Mouse (Mus musculus) embryonic fibroblast, embryonic 13.5 days (primary cell): ENCODE data around the gene Arl6ip5.

Experiments
- CTCF ChIP-seq: IDR thresholded peaks from 2 replicates; pipeline ENCODE4 v1.5.1; 2011; ENCODE audit warnings: mild to moderate bottlenecking, control low read depth, low read length, moderate library complexity, borderline replicate concordance; ENCODE audit not compliant: insufficient read depth
- POLR2A ChIP-seq: IDR thresholded peaks from 2 replicates; pipeline ENCODE4 v1.6.1; 2011; ENCODE audit warnings: low read depth, mild to moderate bottlenecking, control low read depth, low read length, moderate library complexity

DNA sequence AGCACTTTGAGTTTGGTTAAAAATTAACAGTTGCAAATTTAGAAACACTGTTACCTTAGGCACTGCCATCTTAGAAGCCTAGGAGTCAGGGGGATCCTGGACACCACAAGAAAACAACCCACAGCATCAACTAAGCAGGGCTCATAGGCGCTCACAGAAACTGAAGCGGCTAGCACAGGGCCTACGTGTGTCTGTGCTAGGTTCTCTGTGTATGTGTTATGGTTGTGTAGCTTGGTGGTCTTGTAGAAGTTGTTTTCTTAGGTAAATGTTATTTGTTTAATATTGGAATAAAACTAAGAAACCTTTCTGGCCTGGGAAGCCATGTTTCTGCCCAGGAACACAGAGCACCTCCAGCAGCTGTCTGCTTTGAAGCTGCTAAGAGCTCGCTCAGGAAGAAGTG lies 738 bp upstream of the Arl6ip5 start:
- TF ChIP-seq POLR2A (no peak), CTCF (no peak)
